ENCODE assay signal across 20 mouse cellular contexts in the genomic region with DNA sequence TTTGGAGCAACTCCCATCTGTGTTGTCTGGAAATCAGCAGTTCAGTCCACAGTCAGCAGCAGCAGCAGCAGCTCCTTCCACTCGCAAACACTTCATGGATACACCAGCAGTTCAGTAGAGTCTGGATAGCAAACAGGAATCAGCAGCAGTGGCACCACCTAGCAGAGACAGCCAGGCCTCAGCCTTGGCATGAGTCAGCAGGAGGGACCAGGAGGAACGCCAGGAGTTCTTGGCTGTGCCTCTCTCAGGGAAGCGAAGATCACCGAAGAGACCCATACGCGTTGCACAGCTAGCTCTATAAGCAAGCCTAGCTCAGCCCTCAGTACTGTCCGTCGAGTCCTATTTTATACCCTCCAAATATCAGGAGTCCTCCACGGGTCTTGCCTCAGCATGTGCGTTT. TPM values are rescaled to one million over a fixed set of nuclear protein-coding genes. Genes with fewer than 3 reads are reported as not detected.
DNase-seq lines count a peak whose midpoint lies in the region; ATAC-seq lines count a peak whose summit lies in the region.
"Had no signal": no experiment of that assay in that cellular context is flagged by ENCODE, and none has a peak within 500 bp of the region (broad histone marks: within the 10 kb centered on the region; RNA-seq: fewer than 3 reads in every experiment).

No protein-coding gene starts in this region.

- no peaks in the 10 kb centered on the region for H3K4me1 ChIP-seq in kidney, embryonic 16.5 days (ENCODE audit: insufficient read depth, low read length)
- H3K4me1 ChIP-seq: embryonic facial prominence, embryonic 10.5 days; hindbrain, embryonic 15.5 days; limb, embryonic 13.5 days; liver, embryonic 15.5 days; midbrain, embryonic 10.5 days had no signal

- intact Hi-C loops in heart, postnatal 36 days (cut with DNase I): no loop called here

- H3K4me3 ChIP-seq in kidney, embryonic 16.5 days (ENCODE audit: low read length): no peak overlapping the region
- H3K4me3 ChIP-seq: embryonic facial prominence, embryonic 10.5 days; erythroblast, embryonic 14.5 days; hindbrain, embryonic 15.5 days; left cerebral cortex, adult 2 months; limb, embryonic 13.5 days; liver, embryonic 15.5 days; midbrain, embryonic 10.5 days had no signal

- no peak overlapping the region for H3K27ac ChIP-seq in kidney, embryonic 16.5 days (ENCODE audit: low read length)
- H3K27ac ChIP-seq: embryonic facial prominence, embryonic 10.5 days; hindbrain, embryonic 15.5 days; left cerebral cortex, adult 2 months; limb, embryonic 13.5 days; liver, embryonic 15.5 days; midbrain, embryonic 10.5 days had no signal

- DNase-seq in cerebellum, postnatal 10 days: peak; percentile 20 to 45
- DNase-seq in cerebellum, postnatal 25 days: no peak
- DNase-seq in layer of hippocampus, postnatal 10 days (ENCODE audit: low spot score in 2 of 2): peak; percentile 14 to 30
- DNase-seq in layer of hippocampus, adult 11-12 months (ENCODE audit: low spot score): no peak
- peak; percentile 1 for DNase-seq in fibroblast of lung, adult 2 months (ENCODE audit: low read depth)
- DNase-seq in heart, postnatal 36 days: peak; percentile 18 to 20
- DNase-seq: B cell, adult 2 months; cerebellum, postnatal 36 days; forebrain, postnatal 0 days; kidney, adult 8-10 months; thymus, postnatal 36 days had no signal

- WGBS in kidney, embryonic 16.5 days: 90% methylated on average over 10 of the region's 10 CpGs

- H3K4me2 ChIP-seq in kidney, embryonic 16.5 days (replicated peaks; ENCODE audit: low read depth, low read length): no peak overlapping the region
- H3K4me2 ChIP-seq: hindbrain, embryonic 15.5 days; limb, embryonic 13.5 days; liver, embryonic 15.5 days had no signal

- ATAC-seq in kidney, embryonic 16.5 days (ENCODE audit: low FRiP score, low TSS enrichment): no peak
- ATAC-seq: forebrain, postnatal 0 days had no signal

- H3K27me3 ChIP-seq in kidney, embryonic 16.5 days (ENCODE audit: insufficient read depth, low read length): no peaks in the 10 kb centered on the region
- H3K27me3 ChIP-seq: hindbrain, embryonic 15.5 days; limb, embryonic 13.5 days; liver, embryonic 15.5 days had no signal

- no peaks in the 10 kb centered on the region for H3K9me3 ChIP-seq in kidney, embryonic 16.5 days (ENCODE audit: low read length)
- H3K9me3 ChIP-seq: embryonic facial prominence, embryonic 10.5 days; hindbrain, embryonic 15.5 days; limb, embryonic 13.5 days; liver, embryonic 15.5 days; midbrain, embryonic 10.5 days had no signal

- no peaks in the 10 kb centered on the region for H3K36me3 ChIP-seq in kidney, embryonic 16.5 days (ENCODE audit: insufficient read depth, low read length)
- H3K36me3 ChIP-seq: embryonic facial prominence, embryonic 10.5 days; hindbrain, embryonic 15.5 days; limb, embryonic 13.5 days; liver, embryonic 15.5 days; midbrain, embryonic 10.5 days had no signal

- H3K9ac ChIP-seq in kidney, embryonic 16.5 days (replicated peaks; ENCODE audit: low read length): no peak overlapping the region
- H3K9ac ChIP-seq: forebrain, postnatal 0 days; hindbrain, embryonic 15.5 days; limb, embryonic 13.5 days; liver, embryonic 15.5 days had no signal

RNA-seq across cellular contexts. Expression of a gene that starts 6.3 kb away (rescaled TPM):
- 1 to 10 TPM; 1.7 to 2.4 TPM for total RNA-seq in layer of hippocampus, postnatal 10 days (2021)
- total RNA-seq in heart, postnatal 36 days (2021): not detected
- 0.47 and 0.58 TPM in 2 replicates for polyA plus RNA-seq in kidney, embryonic 16.5 days (2015; fragmentation: Nextera tagmentation; extraction: Ambion mirVana)
- polyA plus RNA-seq: erythroblast, embryonic 14.5 days; large intestine, adult 2 months had no signal

RNA-seq across cellular contexts. Expression of a gene that starts 24.3 kb away (rescaled TPM):
- total RNA-seq in layer of hippocampus, postnatal 10 days (2021): 10 to 100 TPM; 12.8 to 13.7 TPM
- 1 to 10 TPM; 2.2 to 3.4 TPM for total RNA-seq in heart, postnatal 36 days (2021)
- polyA plus RNA-seq in kidney, embryonic 16.5 days (2015; fragmentation: Nextera tagmentation; extraction: Ambion mirVana): 2.4 and 2.8 TPM in 2 replicates
- polyA plus RNA-seq: erythroblast, embryonic 14.5 days had no signal

RNA-seq across cellular contexts. Expression of a gene that starts 24.6 kb away (rescaled TPM):
- 10 to 100 TPM; 19.5 to 25.1 TPM for total RNA-seq in layer of hippocampus, postnatal 10 days (2021)
- 1 to 10 TPM; 2.0 to 3.4 TPM for total RNA-seq in heart, postnatal 36 days (2021)
- 1.9 and 4.1 TPM in 2 replicates for polyA plus RNA-seq in kidney, embryonic 16.5 days (2015; fragmentation: Nextera tagmentation; extraction: Ambion mirVana)

Comparison
In these comparisons a context has a peak if more than half of its experiments do, and no peak if none do; other contexts are left out.
1. DNase-seq: peak in cerebellum, postnatal 10 days (2 of 2), layer of hippocampus, postnatal 10 days (2 of 2), fibroblast of lung, adult 2 months (single experiment) and heart, postnatal 36 days (2 of 2); none in cerebellum, postnatal 25 days (0 of 2) and layer of hippocampus, adult 11-12 months (single experiment).
2. RNA of a gene that starts 24.6 kb away (total RNA-seq): 19.5 to 25.1 TPM in layer of hippocampus, postnatal 10 days; 2.0 to 3.4 TPM in heart, postnatal 36 days; every median in the first group is over 4 times any median in the second.